ENCODE assay signal across 16 mouse cellular contexts in genomic region chr13:34277611-34278010, GRCm38 (mm10).
"Had no signal": no experiment of that assay in that cellular context is flagged by ENCODE, and none has a peak within 500 bp of the region (broad histone marks: within the 10 kb centered on the region; RNA-seq: fewer than 3 reads in every experiment).

No protein-coding gene starts in this region.

- H3K27ac ChIP-seq: macrophage; midbrain, embryonic 13.5 days; midbrain, embryonic 15.5 days; neural tube, embryonic 12.5 days had no signal

- H3K4me2 ChIP-seq: lung, embryonic 15.5 days; midbrain, embryonic 11.5 days; midbrain, embryonic 13.5 days; midbrain, embryonic 15.5 days; neural tube, embryonic 12.5 days had no signal

- H3K4me3 ChIP-seq: lung, embryonic 15.5 days; midbrain, embryonic 13.5 days; midbrain, embryonic 15.5 days; neural tube, embryonic 12.5 days had no signal

- H3K27me3 ChIP-seq: lung, embryonic 15.5 days; megakaryocyte, embryonic 14.5 days; midbrain, embryonic 13.5 days; midbrain, embryonic 15.5 days; neural tube, embryonic 12.5 days had no signal

- DNase-seq: lung, adult 2 months; lung, postnatal 14 days; lung, postnatal 36 days; right cerebral cortex, postnatal 14 days; right cerebral cortex, postnatal 4 days; spleen, adult 18-20 months; thymus, adult 2 months; thymus, postnatal 25 days; thymus, postnatal 4 days had no signal

- H3K9me3 ChIP-seq: lung, embryonic 15.5 days; midbrain, embryonic 13.5 days; midbrain, embryonic 15.5 days; neural tube, embryonic 12.5 days had no signal

- H3K9ac ChIP-seq: lung, embryonic 15.5 days; midbrain, embryonic 13.5 days; midbrain, embryonic 15.5 days; neural tube, embryonic 12.5 days had no signal

- H3K36me3 ChIP-seq: lung, embryonic 15.5 days; midbrain, embryonic 15.5 days had no signal
